Mouse (Mus musculus) midbrain, embryonic 15.5 days (tissue): ENCODE results near the gene Cxcl16. TPM values are rescaled to one million over a fixed set of nuclear protein-coding genes. Genes with fewer than 3 reads are reported as not detected.

Experiments used
- ATAC-seq: fragments of 200-750 bp; cut with Nextera tagmentation; replicated peaks from 2 replicates; pipeline ENCODE4 v1.8.0; 2017; ENCODE audit warnings: moderate TSS enrichment
- H3K27ac ChIP-seq: fragments of 300-500 bp; sonication (generic); 2 replicates; pipeline ENCODE4 v1.5.1; 2015; ENCODE audit warnings: mild to moderate bottlenecking, inconsistent platforms
- H3K27me3 ChIP-seq: fragments of 300-500 bp; sonication (generic); replicated peaks from 2 replicates; pipeline ENCODE4 v1.6.1; 2015; ENCODE audit warnings: inconsistent platforms
- H3K36me3 ChIP-seq: fragments of 300-500 bp; sonication (generic); replicated peaks from 2 replicates; pipeline ENCODE4 v1.6.1; 2015; ENCODE audit warnings: inconsistent platforms
- H3K4me1 ChIP-seq: fragments of 300-500 bp; sonication (generic); 2 replicates; pipeline ENCODE4 v1.6.1; 2015; ENCODE audit warnings: inconsistent platforms
- H3K4me2 ChIP-seq: fragments of 300-500 bp; sonication (generic); 2 replicates; pipeline ENCODE4 v1.6.1; 2015; ENCODE audit warnings: inconsistent platforms, mild to moderate bottlenecking, moderate library complexity
- H3K4me3 ChIP-seq: fragments of 300-500 bp; sonication (generic); 2 replicates; pipeline ENCODE4 v1.5.1; 2015; ENCODE audit warnings: mild to moderate bottlenecking, inconsistent platforms
- H3K9ac ChIP-seq: fragments of 300-500 bp; sonication (generic); 2 replicates; pipeline ENCODE4 v1.6.1; 2015; ENCODE audit warnings: mild to moderate bottlenecking, inconsistent platforms
- H3K9me3 ChIP-seq: fragments of 300-500 bp; sonication (generic); 2 replicates; pipeline ENCODE4 v1.6.1; 2016; ENCODE audit warnings: inconsistent platforms
- WGBS: fragments of 180-500 bp; shearing (Covaris S2); methylation state at CpG from one replicate; pipeline ENCODE4 v1.1.7; 2015; ENCODE audit warnings: mixed read lengths; 5-methylcytosine and 5-hydroxymethylcytosine counted together
- polyA plus RNA-seq: library from polyadenylated mRNA; unstranded; fragments of >200 nt; fragmentation: Nextera tagmentation; extraction: Ambion mirVana; gene quantifications from 2 replicates; pipeline ENCODE4 v1.2.1, GENCODE M21; 2015

The Cxcl16 gene
- 2.5 and 2.9 TPM in 2 replicates for polyA plus RNA-seq

DNA sequence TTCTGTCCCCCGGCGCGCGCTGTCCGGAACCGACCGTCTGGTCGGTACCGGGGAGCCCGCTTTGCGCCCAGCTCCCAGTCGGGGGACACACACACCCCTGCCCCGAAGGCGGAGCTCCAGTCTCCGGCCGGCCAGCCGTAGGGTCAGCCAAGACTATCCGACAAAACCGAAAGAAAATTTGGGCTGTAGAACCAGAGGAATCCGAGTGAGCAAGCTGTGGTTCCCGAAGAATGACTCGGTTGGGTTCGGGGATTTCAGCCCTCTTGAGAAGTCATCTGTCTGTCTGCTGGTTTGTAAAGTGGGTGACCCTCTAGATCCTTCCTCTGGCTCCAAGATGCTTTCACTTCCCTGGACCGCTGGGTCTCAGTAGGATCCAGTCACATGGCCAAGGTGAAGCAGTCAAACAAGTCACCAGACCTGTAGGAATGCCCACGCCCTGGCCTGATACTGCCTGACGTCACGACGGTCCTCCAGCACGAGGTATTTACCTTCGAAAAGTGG, at the start of gene Cxcl16:
Gene Cxcl16, minus strand, starts transcription at position 384 of the 501 bp plus-strand sequence.
- 5% methylated on average over 30 of the region's 30 CpGs for WGBS
- Histone ChIP-seq H3K27me3 (peaks cover 34% of the 10 kb centered on the region), H3K4me1 (peaks cover 9% of the 10 kb centered on the region), H3K27ac (no peak within 1 kb of the TSS), H3K36me3 (no peaks in the 10 kb centered on the region), H3K9ac (0 out of 2 replicates have a peak within 1 kb of the TSS, but pooled peaks have one; percentile 2), H3K9me3 (no peaks in the 10 kb centered on the region), H3K4me3 (peak within 1 kb of the TSS; percentile 32), H3K4me2 (peak within 1 kb of the TSS; percentile 57)
- ATAC-seq = no peak

DNA sequence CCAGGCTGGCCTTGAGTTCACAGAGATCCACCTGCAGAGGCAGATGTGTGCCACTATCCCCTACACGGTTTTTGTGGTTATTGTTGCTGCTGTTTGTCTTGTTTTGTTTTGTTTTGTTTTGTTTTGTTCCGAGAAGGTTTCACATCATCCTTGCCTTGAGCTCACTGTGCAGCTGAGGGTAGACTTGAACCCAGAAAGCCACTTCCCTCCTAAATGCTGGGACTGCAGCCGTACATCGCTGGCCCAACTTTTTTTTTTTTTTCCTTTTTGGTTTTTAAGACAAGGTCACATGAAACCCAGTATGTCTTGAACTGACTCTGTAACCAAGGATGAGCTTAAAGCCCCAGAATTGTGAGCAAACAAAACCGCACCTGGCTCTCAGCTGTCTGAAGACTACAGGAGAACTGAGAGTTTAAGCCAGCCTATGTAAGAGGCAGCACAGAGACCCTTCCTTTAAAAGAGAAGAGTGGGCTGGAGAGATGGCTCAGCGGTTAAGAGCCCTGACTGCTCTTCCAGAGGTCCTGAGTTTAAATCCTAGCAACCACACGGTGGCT, 47.3 kb upstream of the Cxcl16 start:
- no peak overlapping the region for H3K27ac ChIP-seq
- H3K4me2 ChIP-seq = no peak overlapping the region
- no peak overlapping the region for H3K4me3 ChIP-seq
- no peaks in the 10 kb centered on the region for H3K27me3 ChIP-seq
- no peak for ATAC-seq
- 74% methylated on average over 7 of the region's 7 CpGs for WGBS
- no peaks in the 10 kb centered on the region for H3K36me3 ChIP-seq
- no peaks in the 10 kb centered on the region for H3K9me3 ChIP-seq
- no peak overlapping the region for H3K9ac ChIP-seq
- peaks cover 9% of the 10 kb centered on the region for H3K4me1 ChIP-seq

DNA sequence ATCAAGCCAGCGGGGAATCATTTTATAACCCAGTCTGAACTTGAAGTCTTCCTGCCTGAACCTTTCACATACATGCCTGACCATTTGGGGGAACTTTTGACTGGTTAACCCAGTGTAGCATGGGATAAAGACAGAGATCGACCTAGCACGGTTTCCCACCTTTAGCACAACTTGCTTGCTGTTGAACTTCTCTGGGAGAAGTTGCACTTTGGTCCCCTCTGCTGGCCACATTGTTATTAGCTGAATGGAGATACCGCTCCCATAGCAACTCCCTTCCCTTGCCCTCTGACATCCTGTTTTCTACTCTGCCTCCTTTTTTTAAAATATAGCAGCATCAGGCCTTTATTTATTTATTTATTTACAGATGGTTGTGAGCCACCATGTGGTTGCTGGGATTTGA, 46.6 kb upstream of the Cxcl16 start:
- Histone ChIP-seq H3K9me3 (no peaks in the 10 kb centered on the region), H3K36me3 (no peaks in the 10 kb centered on the region), H3K9ac (no peak overlapping the region), H3K4me3 (no peak overlapping the region), H3K4me2 (no peak overlapping the region), H3K27ac (no peak overlapping the region), H3K4me1 (peaks cover 9% of the 10 kb centered on the region), H3K27me3 (no peaks in the 10 kb centered on the region)
- no peak for ATAC-seq
- WGBS = 29% methylated on average over 4 of the region's 4 CpGs

DNA sequence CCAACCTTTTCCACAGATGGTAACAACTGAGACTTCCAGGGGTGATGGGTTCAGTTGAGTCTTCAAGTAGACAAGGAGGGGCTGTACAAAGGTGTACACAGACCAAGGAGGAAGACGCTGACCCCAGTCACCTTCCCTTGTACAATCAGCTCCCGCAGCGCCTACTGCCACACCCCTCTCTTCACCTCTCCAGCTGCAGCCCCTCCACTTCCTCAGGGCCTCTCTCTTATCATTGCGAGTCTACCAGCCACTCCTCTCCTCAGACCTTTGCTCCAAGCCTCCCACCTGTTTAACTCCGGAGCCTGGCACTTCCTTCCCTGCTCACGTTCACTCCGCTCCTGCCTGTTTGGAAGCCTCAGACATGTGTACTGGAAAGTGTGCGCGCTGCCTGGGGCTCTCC, 45.2 kb upstream of the Cxcl16 start, which contains the start of gene Tm4sf5:
Gene Tm4sf5, plus strand, starts transcription at position 275 of the 400 bp plus-strand sequence.
- 83% methylated on average over 9 of the region's 9 CpGs for WGBS
- no peak within 1 kb of the TSS for H3K27ac ChIP-seq
- peaks cover 5% of the 10 kb centered on the region for H3K4me1 ChIP-seq
- H3K27me3 ChIP-seq = no peaks in the 10 kb centered on the region
- ATAC-seq = no peak
- no peaks in the 10 kb centered on the region for H3K9me3 ChIP-seq
- H3K9ac ChIP-seq = no peak within 1 kb of the TSS
- no peak within 1 kb of the TSS for H3K4me3 ChIP-seq
- no peak within 1 kb of the TSS for H3K4me2 ChIP-seq
- no peaks in the 10 kb centered on the region for H3K36me3 ChIP-seq

DNA sequence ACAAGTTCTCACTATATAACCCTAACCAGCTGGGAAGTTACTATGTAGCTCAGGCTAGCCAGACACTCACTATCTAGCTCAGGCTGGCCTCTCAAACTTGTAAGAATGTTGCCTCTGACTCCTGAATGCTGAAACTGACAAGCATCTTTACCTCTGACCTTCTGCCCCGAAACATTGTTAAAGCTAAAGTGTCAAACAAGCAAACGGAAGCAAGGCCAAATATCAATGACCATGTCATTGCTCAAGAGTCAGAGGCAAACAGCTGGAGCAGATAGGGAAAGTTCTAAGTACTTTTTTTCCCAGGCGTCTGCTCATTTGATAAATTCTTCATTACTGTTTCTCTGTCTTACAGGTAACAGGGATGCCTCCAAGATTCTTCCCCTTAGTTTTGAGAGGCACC, 42.2 kb upstream of the Cxcl16 start:
- H3K4me3 ChIP-seq = no peak overlapping the region
- ATAC-seq = no peak

DNA sequence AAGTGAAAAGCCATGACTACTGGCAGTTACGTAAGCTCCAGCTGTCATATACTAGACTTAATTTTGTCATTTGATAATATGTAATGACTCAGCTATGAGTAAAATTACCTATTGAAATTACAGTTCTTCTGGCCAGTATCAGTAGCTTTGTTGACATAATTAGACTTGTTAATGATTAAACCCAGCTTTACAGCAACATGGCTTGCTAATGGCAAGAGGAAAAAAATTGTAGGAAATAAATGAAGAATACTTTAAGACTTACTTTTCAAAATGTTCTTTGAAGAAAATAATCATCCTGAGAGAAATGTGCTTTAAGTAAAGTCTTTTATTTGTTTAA, 40.7 kb upstream of the Cxcl16 start:
- no peaks in the 10 kb centered on the region for H3K9me3 ChIP-seq
- no peak overlapping the region for H3K4me2 ChIP-seq
- H3K9ac ChIP-seq = no peak overlapping the region
- no peak overlapping the region for H3K4me3 ChIP-seq
- H3K27me3 ChIP-seq = no peaks in the 10 kb centered on the region
- H3K36me3 ChIP-seq = no peaks in the 10 kb centered on the region
- 96% methylated on average over 1 of the region's 1 CpGs for WGBS
- H3K4me1 ChIP-seq = no peaks in the 10 kb centered on the region
- no peak overlapping the region for H3K27ac ChIP-seq
- ATAC-seq = no peak

More for the DNA sequence above, 42.2 kb upstream of the Cxcl16 start:
- Histone ChIP-seq H3K4me1 (no peaks in the 10 kb centered on the region), H3K9ac (no peak overlapping the region), H3K36me3 (no peaks in the 10 kb centered on the region), H3K4me2 (no peak overlapping the region), H3K9me3 (no peaks in the 10 kb centered on the region), H3K27me3 (no peaks in the 10 kb centered on the region), H3K27ac (no peak overlapping the region)
- 75% methylated on average over 3 of the region's 3 CpGs for WGBS

DNA sequence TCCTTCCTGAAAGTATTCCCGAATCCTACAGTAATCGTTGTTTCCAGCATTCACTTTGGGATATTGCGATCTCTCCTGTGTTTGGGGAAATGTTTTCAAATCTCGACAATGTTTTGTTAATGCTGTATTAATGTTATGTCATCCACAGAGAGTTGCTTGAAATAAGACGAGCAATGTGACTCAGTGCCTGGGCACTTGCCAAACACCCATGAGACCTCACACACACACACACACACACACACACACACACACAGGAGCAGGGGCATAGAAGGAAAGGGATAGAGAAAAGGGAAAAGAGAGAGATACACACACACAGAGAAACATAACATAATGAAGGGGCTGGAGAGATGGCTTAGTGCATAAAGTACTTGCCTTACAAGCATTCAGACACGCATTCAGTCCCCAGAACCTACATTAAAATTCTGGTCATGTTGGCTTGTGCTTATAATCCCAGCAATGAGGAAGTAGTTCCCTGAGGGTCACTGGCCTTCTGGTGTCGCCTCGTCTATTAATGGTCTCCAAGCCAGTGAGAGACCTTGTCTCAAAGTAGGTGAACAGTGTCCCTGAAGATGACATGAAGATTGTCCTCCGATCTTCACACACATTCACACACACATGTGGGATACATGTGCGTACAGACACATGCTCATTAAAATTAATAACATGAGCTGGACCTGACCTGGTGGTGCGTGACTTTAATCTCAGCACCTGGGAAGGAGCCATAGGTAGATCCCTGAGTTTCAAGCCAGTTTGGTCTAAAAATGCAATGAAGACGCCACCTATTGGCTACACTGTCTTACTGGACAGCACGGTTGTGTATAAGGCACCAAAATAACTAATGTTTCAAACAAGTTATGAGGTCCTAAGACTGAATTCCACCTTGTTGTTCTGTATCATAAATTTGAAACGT, 40.0 kb upstream of the Cxcl16 start:
- H3K36me3 ChIP-seq = no peaks in the 10 kb centered on the region
- no peak for ATAC-seq
- no peak overlapping the region for H3K4me2 ChIP-seq
- no peaks in the 10 kb centered on the region for H3K27me3 ChIP-seq
- no peaks in the 10 kb centered on the region for H3K4me1 ChIP-seq
- H3K27ac ChIP-seq = no peak overlapping the region
- WGBS = 62% methylated on average over 14 of the region's 14 CpGs
- no peaks in the 10 kb centered on the region for H3K9me3 ChIP-seq
- no peak overlapping the region for H3K9ac ChIP-seq
- no peak overlapping the region for H3K4me3 ChIP-seq

DNA sequence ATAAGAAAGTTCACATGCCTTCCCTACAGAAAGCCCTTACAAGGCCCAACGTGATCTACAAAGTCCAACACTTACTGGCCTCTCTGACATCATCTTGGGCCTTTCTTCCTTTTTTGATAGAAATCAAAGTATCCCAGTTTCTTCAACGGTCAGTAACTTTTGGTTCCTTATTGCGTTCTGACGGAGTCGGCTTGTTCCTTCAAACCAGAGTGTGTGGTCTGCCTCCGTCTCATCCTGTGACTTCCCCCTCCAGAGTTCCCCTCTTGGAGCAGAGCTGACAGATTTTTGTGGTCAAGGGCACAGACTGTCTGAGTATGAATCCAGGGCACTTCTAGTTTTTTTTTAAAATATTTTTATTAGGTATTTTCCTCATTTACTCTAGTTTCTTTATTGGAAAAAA, 29.9 kb upstream of the Cxcl16 start:
- no peak overlapping the region for H3K4me2 ChIP-seq
- H3K4me3 ChIP-seq = no peak overlapping the region
- no peaks in the 10 kb centered on the region for H3K36me3 ChIP-seq
- no peaks in the 10 kb centered on the region for H3K27me3 ChIP-seq
- H3K9me3 ChIP-seq = no peaks in the 10 kb centered on the region
- 84% methylated on average over 6 of the region's 6 CpGs for WGBS
- H3K4me1 ChIP-seq = no peaks in the 10 kb centered on the region
- H3K27ac ChIP-seq = no peak overlapping the region
- no peak overlapping the region for H3K9ac ChIP-seq
- ATAC-seq = no peak

DNA sequence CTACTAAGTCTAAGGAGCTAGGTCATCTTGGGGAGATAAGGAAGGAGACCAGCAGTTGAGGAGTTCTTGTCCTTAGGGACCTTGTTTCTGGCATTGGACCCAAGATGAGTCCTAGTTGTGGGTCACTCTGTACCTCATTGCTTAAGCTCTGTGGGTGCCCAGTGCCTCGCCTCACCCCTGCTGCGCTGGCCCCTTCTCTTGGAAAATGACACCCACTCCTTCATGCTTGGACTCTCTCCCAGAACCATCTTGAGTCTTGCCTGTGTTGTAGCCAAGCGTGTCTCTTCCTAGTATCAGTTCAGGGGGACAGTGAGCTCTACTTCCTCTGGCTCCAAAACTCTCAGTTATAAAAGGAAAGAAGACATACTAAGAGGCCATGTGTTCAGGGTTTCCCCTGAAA, 29.4 kb upstream of the Cxcl16 start:
- WGBS = 90% methylated on average over 3 of the region's 3 CpGs

DNA sequence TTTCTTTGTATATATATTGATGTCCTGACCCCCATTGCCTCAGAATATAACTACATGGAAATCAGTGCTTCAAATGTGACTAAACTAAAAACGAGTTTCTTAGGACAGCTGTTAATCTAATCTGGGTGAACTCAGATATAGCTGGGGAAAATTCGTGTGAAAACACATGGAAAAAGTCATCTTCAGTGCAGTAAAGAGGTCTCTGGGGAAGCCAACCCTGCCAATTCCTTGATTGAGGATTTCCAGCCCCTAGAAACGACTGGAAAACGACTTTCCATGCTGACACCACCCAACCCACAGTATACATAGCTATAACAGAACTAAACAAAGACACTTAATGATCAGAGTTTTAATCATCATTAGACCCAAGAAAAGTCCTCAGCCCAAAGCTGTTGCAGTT, 28.0 kb upstream of the Cxcl16 start:
- ATAC-seq = no peak
- Histone ChIP-seq H3K9me3 (no peaks in the 10 kb centered on the region), H3K4me1 (no peaks in the 10 kb centered on the region), H3K9ac (no peak overlapping the region), H3K27ac (no peak overlapping the region), H3K36me3 (no peaks in the 10 kb centered on the region), H3K27me3 (no peaks in the 10 kb centered on the region), H3K4me2 (no peak overlapping the region), H3K4me3 (no peak overlapping the region)
- 53% methylated on average over 4 of the region's 4 CpGs for WGBS

More for the DNA sequence above, 29.4 kb upstream of the Cxcl16 start:
- Histone ChIP-seq H3K9ac (no peak overlapping the region), H3K27me3 (no peaks in the 10 kb centered on the region), H3K4me3 (no peak overlapping the region), H3K9me3 (no peaks in the 10 kb centered on the region), H3K4me2 (no peak overlapping the region), H3K27ac (no peak overlapping the region), H3K36me3 (no peaks in the 10 kb centered on the region), H3K4me1 (no peaks in the 10 kb centered on the region)
- no peak for ATAC-seq

DNA sequence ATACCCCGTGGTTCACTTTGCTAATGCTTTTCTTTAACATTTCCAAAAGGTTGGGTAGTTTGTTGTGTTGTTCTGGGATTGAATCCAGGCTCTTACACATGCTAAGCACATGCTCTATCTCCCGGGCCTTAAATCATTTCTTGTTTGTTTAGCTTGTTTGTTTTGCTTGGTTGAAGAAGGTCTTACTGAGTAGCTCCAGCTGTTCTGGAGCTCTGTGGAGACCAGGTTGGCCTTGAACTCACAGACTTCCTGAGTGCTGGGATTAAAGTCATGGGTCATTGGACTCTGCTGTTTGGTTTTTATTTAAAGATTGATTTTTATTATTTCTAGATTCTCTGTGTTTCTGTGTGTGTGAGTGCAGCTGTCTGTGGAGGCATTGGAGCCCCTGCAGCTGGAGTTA, 25.7 kb upstream of the Cxcl16 start:
- no peaks in the 10 kb centered on the region for H3K9me3 ChIP-seq
- no peaks in the 10 kb centered on the region for H3K4me1 ChIP-seq
- H3K9ac ChIP-seq = no peak overlapping the region
- H3K4me3 ChIP-seq = no peak overlapping the region
- H3K27ac ChIP-seq = no peak overlapping the region
- ATAC-seq = no peak
- H3K36me3 ChIP-seq = no peaks in the 10 kb centered on the region
- 49% methylated on average over 2 of the region's 2 CpGs for WGBS
- H3K4me2 ChIP-seq = no peak overlapping the region
- no peaks in the 10 kb centered on the region for H3K27me3 ChIP-seq

DNA sequence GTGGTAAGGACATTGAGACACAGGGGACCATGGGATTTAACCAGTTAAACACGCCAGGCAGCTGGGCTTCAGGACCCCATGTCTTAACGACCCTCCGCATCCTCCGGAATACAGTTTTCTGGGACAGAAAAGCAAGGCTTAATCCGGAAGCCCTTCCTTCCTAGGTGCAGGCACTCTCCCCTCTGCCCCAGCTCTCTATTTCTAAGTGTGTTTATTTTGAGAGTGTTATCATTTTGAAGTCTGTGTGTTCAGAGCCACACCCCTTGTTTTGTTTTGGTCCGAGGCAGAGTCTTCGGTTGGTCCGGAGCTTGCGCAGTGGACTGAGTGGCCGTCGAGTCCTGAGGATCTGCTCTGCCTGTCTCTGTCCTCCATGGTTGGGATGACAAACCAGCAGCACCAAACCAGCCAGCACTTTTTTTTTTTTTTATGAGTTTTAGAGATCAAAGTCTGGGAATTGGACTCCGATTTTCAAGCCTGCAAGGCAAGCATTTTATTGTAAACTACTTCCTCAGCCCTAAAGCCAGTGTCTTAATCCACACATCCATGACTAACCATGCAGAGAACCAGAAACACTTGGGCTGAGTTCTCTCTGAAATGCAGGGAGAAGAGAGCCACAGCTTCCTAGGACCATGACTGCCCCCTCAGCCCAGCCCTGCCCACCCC, 15.2 kb upstream of the Cxcl16 start:
- Histone ChIP-seq H3K4me3 (no peak overlapping the region), H3K27me3 (no peaks in the 10 kb centered on the region), H3K27ac (no peak overlapping the region), H3K4me2 (no peak overlapping the region), H3K4me1 (no peaks in the 10 kb centered on the region), H3K36me3 (no peaks in the 10 kb centered on the region), H3K9ac (no peak overlapping the region), H3K9me3 (no peaks in the 10 kb centered on the region)
- WGBS = 72% methylated on average over 12 of the region's 12 CpGs
- no peak for ATAC-seq
